Mouse (Mus musculus): ENCODE data around the gene Vangl1.
A peak's percentile ranks its signal among the peaks of the same experiment; 100 is the strongest.
"Not testable (repeated sequence)": the region's sequence is repeated elsewhere in the genome, so short reads cannot be mapped to it uniquely, and the experiment has no call there.

Vangl1 gene

DNA sequence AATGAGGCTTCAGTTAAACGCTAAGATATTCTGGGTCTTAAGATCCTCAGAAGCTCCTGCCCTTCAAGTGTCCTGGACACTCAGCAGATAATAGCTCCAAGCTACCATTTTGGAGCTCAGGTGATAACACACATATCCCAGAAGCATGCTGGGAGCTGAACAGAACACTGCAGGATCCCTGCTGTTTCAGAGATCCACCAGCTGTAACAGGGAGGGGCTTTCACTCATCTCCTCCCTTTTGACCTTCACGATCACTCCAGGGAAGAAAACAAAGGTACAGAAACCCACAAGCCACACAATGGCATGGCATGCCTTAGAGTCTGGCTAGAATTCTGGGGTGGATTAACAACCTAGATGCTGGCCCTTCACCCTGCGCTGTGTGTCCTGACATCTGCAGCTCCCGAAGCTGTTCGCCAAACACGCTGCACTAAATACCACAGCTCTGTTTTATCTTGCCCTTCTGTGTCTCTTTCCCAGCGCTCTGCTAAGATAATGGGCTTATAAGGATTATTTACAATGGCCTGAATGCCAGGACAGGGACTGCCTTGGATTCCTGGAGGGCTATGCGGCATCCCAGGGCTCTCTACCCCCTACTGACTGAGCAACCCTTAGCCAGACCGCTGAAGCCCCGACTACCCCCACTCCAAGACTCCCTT, 36.8 kb downstream of the Vangl1 start:
- DNase-seq, result no peak

DNA sequence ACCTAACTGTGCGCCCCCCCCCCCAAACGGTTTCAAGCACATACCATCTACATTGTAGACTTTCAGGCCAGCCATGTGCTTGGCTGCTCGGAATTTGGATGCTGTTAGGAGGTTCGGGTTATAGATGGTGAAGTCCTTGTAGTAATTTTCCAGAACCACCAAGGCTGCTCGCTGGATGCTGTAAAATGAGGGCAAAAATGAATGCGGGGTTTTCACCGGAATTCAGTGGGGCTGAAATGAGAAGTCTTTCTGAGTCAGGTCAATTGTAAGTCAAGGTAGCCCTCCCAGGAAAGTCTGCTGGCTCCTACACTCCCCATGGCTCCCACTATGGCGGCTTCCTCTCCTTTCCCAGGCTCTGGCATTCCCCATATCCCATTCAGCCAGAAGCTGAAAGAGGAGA, 37.7 kb downstream of the Vangl1 start:
- DNase-seq, result no peak

DNA sequence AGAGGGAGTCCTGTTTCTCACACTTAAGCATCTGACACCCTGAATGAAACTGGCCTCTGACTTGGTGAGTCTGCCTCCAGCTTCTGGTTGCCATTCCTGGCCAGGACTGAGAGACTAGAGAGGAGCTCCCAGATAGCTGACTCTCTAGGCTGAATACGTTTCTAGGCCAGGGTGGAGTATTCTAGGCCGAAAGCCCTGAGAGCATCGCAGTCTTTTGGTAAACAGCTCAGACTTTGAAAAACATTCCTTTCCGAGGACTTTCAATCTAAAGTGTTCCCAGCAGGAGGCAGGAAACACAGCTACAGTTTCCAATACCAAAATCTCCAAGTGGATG, 38.2 kb downstream of the Vangl1 start:
- no peak for DNase-seq

DNA sequence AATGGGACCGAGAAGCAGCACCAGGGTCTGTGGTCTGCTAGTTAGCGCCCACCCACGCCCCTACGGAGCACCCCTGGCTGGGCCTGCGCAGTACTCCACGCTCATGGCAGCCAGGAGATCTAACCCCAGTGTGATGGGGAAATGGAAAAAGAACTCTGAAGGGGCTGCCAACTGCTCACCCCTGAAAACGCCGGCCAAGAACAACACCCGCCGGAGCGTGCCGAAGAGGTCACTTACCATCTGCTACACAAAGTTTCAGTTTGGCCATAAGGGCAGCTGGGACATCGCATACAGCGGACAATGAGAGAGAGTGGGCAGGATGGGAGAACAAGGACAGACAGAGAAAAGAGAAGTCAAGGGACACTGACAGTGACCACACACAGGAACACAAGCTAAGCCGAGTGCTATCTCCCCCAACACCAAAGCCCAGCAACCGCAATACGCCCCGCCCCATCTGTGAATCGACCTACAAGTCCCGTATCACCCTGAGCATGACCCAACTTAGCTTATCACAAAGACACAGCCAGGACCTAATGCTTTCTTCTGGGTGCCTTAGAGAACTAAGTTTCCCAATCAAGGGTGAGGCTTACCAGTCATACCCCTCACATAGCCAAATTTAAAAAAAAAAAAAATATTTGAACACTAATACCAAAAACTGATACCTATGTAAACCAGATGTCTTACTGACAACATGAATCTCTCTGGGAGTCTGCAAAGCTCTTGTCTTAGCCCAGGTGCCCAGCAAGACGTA, 38.8 kb downstream of the Vangl1 start:
- DNase-seq, result no peak

DNA sequence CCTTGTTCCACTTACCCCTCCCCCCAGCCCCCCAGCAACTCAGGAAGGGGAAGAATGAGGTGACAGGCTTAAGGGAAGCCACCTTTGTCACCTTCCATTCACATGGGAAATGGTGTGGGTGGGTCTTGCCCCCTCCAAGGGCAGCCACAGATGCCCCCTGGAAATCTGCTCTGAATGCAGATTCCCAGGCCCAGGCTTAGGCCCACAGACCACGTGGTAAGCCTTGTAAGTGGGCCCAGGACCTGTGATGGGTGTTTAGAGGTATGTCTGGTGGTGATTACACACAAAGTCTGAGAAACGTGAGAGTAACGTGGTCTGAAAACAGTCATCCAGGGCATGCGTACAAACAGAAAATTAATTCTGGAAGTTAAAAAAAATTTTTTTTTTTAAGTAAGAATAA, 39.6 kb downstream of the Vangl1 start:
- DNase-seq, result no peak

DNA sequence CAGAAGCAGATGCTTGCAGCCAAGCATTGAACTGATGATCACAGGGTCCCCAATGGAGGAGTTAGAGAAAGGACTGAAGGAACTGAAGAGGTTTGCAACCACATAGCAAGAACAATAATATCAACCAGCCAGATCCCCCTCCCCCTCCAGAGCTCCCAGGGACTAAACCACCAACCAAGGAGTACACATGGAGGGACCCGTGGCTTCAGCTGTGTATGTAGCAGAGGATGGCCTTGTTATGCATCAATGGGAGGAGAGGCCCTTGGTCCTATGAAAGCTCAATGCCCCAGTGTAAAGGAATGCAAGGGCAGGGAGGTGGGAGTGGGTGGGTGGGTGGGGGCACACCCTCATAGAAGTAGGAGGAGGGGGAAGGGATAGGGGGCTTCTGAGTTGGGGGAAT, 40.6 kb downstream of the Vangl1 start:
- DNase-seq, result not testable (repeated sequence)

DNA sequence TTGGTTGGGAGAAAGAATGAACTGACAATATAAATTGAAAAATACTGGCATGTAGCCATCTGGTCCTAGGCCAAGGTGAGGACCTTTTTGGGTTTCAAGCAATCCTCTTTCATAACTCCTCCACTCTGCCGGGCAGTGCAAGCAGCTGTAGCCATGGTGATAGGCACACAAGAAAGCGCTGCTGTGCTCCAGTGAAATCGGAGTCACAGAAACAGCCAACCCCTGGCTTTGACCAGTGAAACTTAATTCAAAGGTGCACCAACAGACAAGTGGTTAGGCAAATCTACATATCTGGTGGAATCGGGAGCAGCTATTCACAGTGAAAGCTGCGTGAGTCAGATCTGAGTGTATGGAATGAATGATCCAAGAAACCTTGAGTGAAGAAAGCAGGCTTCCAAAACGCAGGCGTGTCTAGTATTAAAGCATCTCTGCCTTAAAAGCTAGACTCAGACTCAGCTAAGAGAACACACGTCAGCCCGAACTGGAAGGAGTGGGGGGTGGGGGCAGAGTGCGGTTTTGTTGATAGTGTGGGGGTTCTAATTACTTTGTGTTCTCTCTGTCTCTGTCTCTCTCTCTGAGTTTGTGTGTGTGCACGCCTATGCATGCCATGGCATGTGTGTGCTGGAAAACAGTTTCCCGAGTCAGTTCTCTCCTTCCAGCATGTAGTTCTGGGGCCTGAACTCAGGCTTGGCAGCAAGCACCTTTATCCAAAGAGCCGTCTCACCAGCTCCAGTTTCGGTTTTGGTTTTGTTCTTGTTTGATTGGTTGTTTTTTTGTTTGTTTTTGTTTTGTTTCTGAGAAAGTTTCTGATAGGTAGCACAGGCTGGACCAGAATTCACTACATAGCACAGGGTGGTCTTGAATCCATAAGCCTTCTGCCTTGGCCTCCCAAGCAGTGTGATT, 44.8 kb downstream of the Vangl1 start:
- DNase-seq, result no peak

DNA sequence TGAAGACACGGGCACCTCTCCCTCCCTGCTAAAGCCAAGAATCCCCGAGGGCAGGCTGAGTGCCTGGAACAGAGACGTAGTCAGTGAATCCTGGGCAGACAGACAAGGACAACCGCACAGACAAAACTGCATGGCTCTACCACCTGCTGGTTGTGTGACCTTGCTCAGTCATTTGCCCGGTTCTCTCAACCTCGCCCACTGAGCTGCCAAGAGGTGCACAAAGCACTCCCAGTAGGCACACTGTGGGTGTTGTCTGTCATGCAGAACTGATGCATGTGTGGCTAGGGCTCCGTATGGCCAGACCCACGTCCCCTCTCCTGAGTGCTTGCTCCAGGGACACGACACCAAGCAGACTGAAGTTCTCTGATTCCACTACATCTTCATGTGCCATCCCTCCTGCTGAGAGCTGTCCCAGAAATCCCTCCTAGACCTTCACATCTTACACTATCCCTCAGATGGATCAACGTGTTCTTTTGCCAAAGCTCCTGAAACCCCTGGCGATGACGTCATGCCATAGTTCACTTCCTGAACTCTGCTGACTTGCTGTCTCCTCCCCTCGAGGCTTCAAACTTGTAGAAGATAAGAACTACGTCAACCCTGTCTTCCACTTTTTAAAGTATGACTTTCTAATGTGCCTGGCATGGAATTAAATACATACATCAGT, 45.6 kb downstream of the Vangl1 start:
- no peak for DNase-seq

DNA sequence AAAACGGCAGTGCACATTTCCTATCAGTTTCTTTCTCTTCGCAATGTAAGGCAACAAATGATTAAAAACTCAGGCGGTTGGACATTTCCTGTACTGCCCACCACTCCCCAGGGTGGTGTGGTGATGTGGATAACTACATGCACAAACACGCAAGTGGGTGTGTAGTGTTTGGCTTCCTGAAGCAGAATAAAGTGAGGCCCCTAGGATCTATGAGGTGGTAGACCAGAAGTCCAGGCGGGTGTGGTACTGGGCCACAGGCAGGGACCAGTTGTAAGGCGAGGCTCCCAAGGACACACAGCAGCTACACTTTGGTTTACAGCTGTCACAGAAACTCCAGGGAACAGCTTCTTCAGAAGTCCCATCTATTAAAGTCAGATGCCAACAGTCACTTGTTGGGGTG, 46.8 kb downstream of the Vangl1 start:
- no peak for DNase-seq

DNA sequence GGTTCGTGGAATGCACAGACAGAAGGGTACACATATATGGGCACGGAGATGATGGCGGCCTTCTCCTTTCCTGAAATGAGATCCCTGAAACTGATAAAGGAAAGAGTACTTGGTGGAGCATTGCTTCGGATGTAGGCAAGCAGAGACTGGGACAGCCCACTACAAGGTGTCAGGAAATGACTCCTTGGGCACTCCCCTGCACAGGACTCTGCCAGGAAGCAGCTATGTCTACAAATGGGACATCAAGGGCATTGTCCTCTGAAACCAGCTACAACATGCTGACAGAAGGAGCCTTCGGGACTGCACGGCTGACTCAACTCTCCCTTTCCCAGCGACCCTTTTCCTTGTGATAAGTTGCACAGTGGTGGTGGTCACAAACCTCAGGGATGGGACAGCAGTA, 47.8 kb downstream of the Vangl1 start:
- DNase-seq, result no peak

DNA sequence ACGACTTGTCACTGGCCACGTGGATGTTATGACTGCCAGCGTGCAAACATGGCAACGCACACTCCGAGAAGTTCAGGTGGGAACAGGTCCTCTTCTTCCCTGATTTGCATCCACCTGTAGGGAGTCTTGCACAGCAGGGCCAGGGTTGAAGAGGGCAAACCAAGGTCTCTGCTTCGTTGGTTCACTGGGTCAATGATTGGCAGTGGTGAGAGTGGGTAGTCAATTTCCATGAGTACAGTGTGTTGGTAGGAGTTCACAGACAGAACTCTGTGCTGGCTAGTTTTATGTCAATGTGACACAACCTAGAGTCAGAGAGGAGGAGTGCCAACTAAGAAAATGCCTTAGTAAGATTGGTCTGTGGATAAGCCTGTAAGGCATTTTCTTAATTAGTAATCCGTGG, 50.4 kb downstream of the Vangl1 start:
- no peak for DNase-seq

DNA sequence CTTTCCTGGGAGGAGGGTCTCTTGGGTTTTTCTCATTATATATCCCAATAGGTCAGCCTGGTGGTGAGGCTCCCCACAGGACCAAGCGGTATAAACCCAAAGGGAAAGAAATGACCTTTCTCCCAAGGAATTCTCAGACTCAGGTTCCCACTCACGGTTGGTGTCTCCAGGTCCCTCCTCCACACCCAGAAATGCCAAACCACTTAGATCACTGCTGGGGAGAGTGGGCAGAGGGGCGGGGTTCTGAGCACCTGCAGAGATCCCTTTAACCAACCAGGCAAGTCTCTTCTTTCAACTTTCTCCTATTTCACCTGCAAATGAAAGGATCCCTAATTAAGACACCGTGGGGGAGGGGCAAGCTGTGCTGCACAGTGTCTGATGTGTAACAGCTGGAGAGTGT, 51.6 kb downstream of the Vangl1 start:
- DNase-seq, result peak in 1 of 2 experiments; percentile 7

DNA sequence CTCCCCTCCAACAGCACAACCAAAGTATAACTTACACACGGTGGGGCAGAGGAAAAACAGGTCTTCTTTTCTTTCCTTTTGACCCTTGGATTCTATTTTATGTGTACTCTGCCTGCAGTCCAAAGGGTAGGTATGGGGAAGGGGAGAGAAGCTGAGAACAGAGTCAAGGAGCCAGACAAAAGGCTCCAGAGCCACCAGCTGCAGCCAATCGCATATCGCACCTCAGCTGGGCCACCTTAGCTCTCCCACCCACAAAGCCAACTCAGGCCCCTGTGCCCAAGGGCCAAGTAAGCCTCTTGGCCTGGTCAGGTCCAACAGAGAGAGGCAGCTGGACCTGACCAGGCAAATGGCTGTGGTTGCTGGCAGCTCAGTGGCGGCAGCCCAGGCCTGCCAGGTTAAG, 52.0 kb downstream of the Vangl1 start:
- DNase-seq, result no peak

DNA sequence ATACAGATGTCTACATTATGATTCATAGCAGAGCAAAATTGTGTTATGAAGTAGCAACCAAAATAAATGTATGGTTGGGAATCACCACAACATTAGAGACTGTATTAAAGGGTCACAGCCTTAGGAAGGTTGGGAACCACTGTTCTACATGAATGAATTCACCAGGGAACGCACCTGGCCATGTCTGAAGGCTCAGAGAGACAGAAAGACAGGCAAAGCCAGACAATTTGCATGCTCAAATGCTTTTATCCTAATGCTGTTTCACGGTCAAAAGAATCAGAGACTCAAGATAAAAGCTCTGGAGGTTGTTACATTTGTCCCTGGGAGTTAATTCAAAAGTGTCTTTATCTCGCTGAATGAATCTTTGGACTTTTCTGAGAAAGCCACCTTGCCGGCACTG, 52.6 kb downstream of the Vangl1 start:
- DNase-seq, result no peak

DNA sequence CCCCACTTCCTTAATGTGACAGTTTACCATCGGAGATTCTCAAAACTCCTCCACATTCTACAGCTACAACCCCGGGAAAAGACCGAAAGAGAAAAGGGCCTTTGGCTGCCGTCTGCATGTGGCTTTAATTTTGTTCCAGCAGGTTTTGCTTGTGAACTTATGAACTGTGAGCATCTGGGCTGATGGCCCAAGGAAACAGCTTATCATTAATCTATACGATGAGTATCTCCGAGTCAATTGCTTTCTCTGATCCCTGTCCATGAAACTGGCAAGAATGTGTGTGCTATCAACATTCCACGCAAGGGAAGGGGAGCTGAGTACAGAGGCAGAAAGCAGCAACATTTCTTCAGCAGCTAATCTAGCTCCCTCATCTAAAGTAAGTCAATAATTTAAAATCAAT, 54.6 kb downstream of the Vangl1 start:
- no peak for DNase-seq

DNA sequence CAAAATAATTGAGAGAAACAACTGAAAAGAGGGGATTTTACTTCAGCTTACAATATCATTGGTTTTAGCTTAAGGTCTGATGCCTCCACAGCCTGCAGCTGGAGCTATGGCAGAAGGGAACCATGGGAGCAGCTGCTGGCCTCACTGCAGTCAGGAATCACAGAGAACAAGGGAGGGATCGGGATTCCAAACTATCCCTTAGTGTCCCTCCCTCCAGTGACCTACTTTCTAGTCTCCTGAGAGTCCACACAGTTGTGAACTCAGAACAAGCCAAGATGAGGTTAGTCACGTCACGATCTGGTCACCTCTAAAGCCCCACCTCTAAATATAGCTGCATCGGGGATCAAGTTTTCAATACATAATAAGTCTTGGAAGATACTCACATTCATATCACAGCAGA, 57.3 kb downstream of the Vangl1 start:
- no peak for DNase-seq

DNA sequence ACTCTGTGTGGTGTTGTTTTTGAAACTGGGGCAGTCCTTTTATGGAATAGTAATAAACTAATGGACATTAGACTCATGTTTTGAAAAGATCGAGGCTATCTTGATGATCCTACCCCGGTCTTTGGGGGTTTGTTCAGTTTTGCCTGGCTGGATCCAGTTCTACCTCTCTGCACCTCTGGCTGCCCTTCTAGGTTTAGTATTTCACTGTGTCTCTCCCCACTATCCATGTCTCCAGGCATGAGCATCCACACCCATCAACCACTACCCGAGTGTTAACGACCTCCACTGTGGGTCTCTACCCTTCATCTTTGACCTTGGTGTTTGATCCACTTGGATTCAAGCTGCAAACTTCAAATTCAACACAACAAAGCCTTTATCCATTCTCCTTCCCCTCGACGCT, 58.1 kb downstream of the Vangl1 start:
- no peak for DNase-seq

DNA sequence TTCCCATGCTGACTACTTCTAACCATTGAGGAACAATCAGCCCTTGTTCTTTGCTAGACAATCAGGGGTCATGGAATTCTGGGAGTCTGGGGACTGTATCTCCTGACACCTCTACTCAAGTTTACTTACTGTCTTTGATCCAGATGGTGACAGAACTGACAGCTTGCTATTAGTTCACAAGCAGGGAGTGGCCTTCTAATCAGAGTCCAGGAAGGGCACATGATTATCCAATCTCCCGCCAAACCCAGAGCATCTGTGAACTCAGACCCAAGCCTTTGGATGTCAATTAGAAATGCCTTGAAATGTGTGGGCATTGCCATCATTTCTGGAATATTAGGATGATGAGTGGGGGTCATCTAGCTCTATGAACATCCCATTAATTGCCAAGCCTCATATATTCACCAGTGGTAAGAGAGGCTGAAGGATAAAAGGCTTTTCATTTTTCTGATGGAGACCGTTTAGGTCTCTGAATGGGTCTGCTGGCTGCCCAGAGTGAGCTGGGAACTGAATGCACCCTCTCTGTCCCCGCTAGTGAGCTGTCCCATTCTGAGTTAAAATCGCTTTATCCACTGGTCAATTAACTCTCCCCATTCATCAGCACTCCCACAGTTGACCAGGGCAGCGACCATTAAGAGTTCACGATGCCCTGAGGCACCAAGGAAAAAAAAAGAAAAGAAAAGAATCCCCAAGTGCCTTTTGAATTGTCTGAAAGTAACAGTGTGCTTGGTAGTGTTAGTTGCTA, 58.7 kb downstream of the Vangl1 start:
- no peak for DNase-seq

DNA sequence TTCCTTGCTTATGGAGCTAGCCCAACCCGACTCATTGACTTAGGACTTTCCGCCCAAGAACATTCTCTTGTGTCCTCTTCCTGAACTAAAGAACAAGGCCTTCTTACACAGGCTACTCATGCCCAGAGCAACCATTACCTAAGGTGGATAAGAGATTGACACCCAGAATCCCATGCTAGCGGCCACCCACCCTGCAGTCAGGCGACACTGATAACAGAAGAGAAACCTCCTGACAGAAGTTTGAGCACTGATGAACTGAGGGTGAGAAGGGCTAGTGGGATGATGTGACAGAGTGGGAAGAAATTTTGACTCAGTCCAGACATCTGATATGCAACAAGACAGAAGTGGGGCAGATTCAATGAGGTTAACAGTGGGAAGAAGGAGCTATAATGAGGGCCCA, 60.1 kb downstream of the Vangl1 start:
- no peak for DNase-seq

DNA sequence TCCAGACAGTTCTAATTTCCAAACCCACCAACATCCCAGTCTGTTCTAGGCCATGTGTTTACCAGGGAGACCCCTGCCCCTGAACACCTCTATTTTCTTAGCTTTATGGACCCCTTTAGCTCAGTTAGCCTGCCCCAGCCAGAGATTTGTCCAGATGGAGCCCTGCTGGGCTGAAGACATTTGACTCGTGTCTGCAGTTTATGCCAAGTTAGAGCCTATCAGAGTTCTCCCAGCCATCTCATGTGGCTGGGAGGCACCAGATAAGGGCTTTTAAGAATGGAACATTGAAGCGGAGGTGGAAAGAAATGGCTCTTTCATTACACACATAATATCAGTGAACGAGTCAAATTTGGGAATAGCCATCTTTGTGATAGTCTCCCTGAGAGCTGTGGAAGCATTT, 61.0 kb downstream of the Vangl1 start:
- DNase-seq, result no peak

DNA sequence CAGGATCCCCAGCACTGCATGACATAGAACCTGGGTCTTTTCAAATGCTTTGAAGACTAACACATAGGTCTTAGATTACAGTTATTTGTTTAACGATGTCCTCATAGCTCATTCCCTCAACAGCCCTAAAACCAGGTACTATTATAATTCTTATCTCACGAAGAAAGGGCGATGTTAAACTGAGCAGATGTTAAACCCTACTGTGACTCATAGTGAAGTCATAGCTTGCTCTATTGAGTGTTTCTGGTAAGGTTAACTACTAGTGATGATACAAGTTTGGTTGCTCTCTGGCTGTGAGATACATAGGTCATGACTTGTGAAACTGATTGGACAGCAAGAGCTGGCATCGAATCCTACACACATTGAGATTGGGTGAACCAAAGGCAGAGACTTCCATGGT, 61.5 kb downstream of the Vangl1 start:
- no peak for DNase-seq

DNA sequence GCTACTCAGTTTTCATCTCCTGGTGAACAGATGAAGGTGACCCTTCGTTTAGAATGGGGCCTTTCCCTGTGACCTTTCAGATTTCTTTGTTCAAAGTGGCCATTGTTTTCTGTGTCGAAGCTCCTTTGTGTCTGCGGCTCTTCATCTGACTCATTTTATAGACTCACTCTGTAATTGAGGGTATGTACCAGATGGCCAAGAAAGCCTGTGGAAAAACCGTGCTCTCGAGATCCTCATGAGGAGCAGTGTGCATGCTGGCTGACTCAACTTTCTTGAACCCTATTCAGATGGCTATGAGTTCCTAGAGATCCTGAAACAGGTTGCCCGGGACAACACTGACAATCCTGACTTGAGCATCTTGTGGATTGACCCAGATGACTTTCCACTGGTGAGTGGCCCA, 62.6 kb downstream of the Vangl1 start:
- DNase-seq, result no peak

DNA sequence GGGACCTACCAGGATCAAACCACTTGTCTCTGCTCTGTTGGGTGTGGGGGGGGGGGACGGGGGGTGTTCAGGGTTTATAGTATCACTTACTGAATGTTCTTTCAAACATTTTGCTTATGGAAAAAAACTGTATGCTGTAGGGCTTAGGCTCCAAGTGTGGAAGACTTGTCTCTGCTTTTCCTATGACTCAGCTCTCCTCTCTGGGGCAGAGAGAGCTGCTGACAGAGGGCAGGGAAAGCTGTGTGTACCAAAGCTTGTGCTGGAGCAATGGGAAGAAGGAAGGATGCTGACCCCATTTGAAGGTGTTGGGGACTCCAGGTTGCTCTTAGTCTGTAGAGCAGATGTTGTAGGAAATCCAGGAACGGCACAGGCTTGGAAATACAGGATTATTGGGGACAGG, 63.0 kb downstream of the Vangl1 start:
- DNase-seq, result no peak

Measured in thymus, postnatal 36 days (tissue).